17 mouse cellular contexts compared by ENCODE assay signal in genomic region chr5:25179284-25179683, GRCm38 (mm10). TPM values are rescaled to one million over a fixed set of nuclear protein-coding genes. Genes with fewer than 3 reads are reported as not detected.
A peak's percentile ranks its signal among the peaks of the same experiment; 100 is the strongest.
DNase-seq lines count a peak whose midpoint lies in the region; ATAC-seq and TF ChIP-seq lines count a peak whose summit lies in the region.
"Had no signal": no experiment of that assay in that cellular context is flagged by ENCODE, and none has a peak within 500 bp of the region (broad histone marks: within the 10 kb centered on the region; RNA-seq: fewer than 3 reads in every experiment).

No protein-coding gene starts in this region.

- no peaks in the 10 kb centered on the region for H3K27me3 ChIP-seq in liver, adult 2 months (ENCODE audit: control insufficient read depth, insufficient read depth, low read length)
- no peaks in the 10 kb centered on the region for H3K27me3 ChIP-seq in liver, embryonic 11.5 days (replicated peaks; ENCODE audit: control insufficient read depth, insufficient read depth, low read length)
- H3K27me3 ChIP-seq in CH12.LX (replicated peaks): no peaks in the 10 kb centered on the region
- H3K27me3 ChIP-seq in Patski: no peaks in the 10 kb centered on the region
- H3K27me3 ChIP-seq in limb, embryonic 10.5 days (ENCODE audit: low read depth, poor library complexity, severe bottlenecking): no peaks in the 10 kb centered on the region
- H3K27me3 ChIP-seq: lung, embryonic 15.5 days; midbrain, embryonic 13.5 days had no signal

- in situ Hi-C loops in CH12.LX (cut with MboI; ENCODE audit: low pct_ligation_motif_present, low pct_unique_long_range_greater_than_20kb, low sequenced_read_pairs): no loop called here
- in situ Hi-C loops in Patski (cut with MboI; ENCODE audit: low pct_unique_long_range_greater_than_20kb): loop anchor here (25.0 kb wide), 1 partner anchor 558 kb away; no protein-coding TSS in a partner anchor

- no peaks in the 10 kb centered on the region for H3K4me1 ChIP-seq in liver, adult 2 months (ENCODE audit: control insufficient read depth, insufficient read depth, low read length)
- no peaks in the 10 kb centered on the region for H3K4me1 ChIP-seq in liver, embryonic 11.5 days (replicated peaks; ENCODE audit: control insufficient read depth, insufficient read depth, low read length)
- peaks cover 4 to 17% of the 10 kb centered on the region in 2 experiments; a peak in 3 of 4 replicates for H3K4me1 ChIP-seq in CH12.LX (ENCODE audit: control insufficient read depth in 1 of 2, insufficient read depth in 2 of 2)
- H3K4me1 ChIP-seq in limb, embryonic 10.5 days: no peaks in the 10 kb centered on the region
- H3K4me1 ChIP-seq: heart, embryonic 10.5 days; hindbrain, embryonic 10.5 days; lung, embryonic 15.5 days; midbrain, embryonic 13.5 days had no signal

- no peak for TF ChIP-seq EP300 in CH12.LX (IDR thresholded peaks at IDR 0.05; ENCODE audit: low read length)

- no peak overlapping the region for H3K4me3 ChIP-seq in liver, adult 2 months (ENCODE audit: insufficient read depth, low read depth, low read length)
- H3K4me3 ChIP-seq in liver, embryonic 11.5 days (ENCODE audit: low read depth, low read length): no peak overlapping the region
- no peak overlapping the region for H3K4me3 ChIP-seq in CH12.LX (replicated peaks in 1 of 3; ENCODE audit: low read depth in 2 of 3, low read length in 2 of 3, poor library complexity in 1 of 3)
- no peak overlapping the region for H3K4me3 ChIP-seq in limb, embryonic 10.5 days
- H3K4me3 ChIP-seq: heart, embryonic 10.5 days; hindbrain, embryonic 10.5 days; lung, embryonic 15.5 days; midbrain, embryonic 13.5 days had no signal

- H3K36me3 ChIP-seq in liver, adult 2 months (ENCODE audit: control insufficient read depth, insufficient read depth, low read length): no peaks in the 10 kb centered on the region
- H3K36me3 ChIP-seq in liver, embryonic 11.5 days (ENCODE audit: control insufficient read depth, insufficient read depth, low read length): no peaks in the 10 kb centered on the region
- H3K36me3 ChIP-seq in CH12.LX (replicated peaks in 1 of 2; ENCODE audit: control insufficient read depth in 1 of 2, insufficient read depth in 1 of 2, low read length in 1 of 2): no peaks in the 10 kb centered on the region
- no peaks in the 10 kb centered on the region for H3K36me3 ChIP-seq in limb, embryonic 10.5 days
- H3K36me3 ChIP-seq: heart, embryonic 10.5 days; hindbrain, embryonic 10.5 days; lung, embryonic 15.5 days; midbrain, embryonic 13.5 days had no signal

- H3K9me3 ChIP-seq in liver, embryonic 11.5 days (ENCODE audit: control insufficient read depth, low read length): no peaks in the 10 kb centered on the region
- no peaks in the 10 kb centered on the region for H3K9me3 ChIP-seq in CH12.LX (replicated peaks; ENCODE audit: low read length)
- H3K9me3 ChIP-seq in limb, embryonic 10.5 days (replicated peaks): no peaks in the 10 kb centered on the region
- H3K9me3 ChIP-seq: heart, embryonic 10.5 days; lung, embryonic 15.5 days; midbrain, embryonic 13.5 days had no signal

- peak; percentile 53 for TF ChIP-seq CTCF in liver, adult 2 months (IDR thresholded peaks at IDR 0.05; ENCODE audit: low read depth, low read length)
- peak in 1 of 2 experiments; percentile 45; a peak in 2 of 4 replicates for TF ChIP-seq CTCF in CH12.LX (conservative IDR thresholded peaks at IDR 0.05 in 1 of 2, IDR thresholded peaks at IDR 0.05 in 1 of 2; ENCODE audit: low read depth in 2 of 2, low read length in 2 of 2)
- peak; percentile 28 for TF ChIP-seq CTCF in Patski (IDR thresholded peaks at IDR 0.05)

- POLR2A ChIA-PET in Patski (lab: Charles Lee): no interaction called here

- peak; percentile 11 for TF ChIP-seq RAD21 in CH12.LX (IDR thresholded peaks at IDR 0.05; ENCODE audit: low read depth, low read length)

- 98% methylated on average over 4 of the region's 4 CpGs for WGBS in liver, adult 2 months
- WGBS in liver, embryonic 11.5 days: 87% methylated on average over 4 of the region's 4 CpGs
- WGBS in limb, embryonic 10.5 days: 93% methylated on average over 4 of the region's 4 CpGs

- no peak overlapping the region for H3K9ac ChIP-seq in liver, adult 2 months (ENCODE audit: low read depth, low read length)
- no peak overlapping the region for H3K9ac ChIP-seq in liver, embryonic 11.5 days (ENCODE audit: low read depth, low read length)
- no peak overlapping the region for H3K9ac ChIP-seq in CH12.LX (ENCODE audit: insufficient read depth, low read depth)
- H3K9ac ChIP-seq: lung, embryonic 15.5 days; midbrain, embryonic 13.5 days had no signal

- ATAC-seq in liver, embryonic 11.5 days (replicated peaks; ENCODE audit: low FRiP score): no peak
- no peak for ATAC-seq in Patski
- ATAC-seq: midbrain, embryonic 13.5 days had no signal

- TF ChIP-seq POLR2A in liver, adult 2 months (IDR thresholded peaks at IDR 0.05; ENCODE audit: extremely low read depth, insufficient read depth, low read length): no peak
- TF ChIP-seq POLR2A in CH12.LX (IDR thresholded peaks at IDR 0.05; ENCODE audit: low read depth, low read length): no peak

- H3K79me2 ChIP-seq in liver, adult 2 months (ENCODE audit: control insufficient read depth, insufficient read depth, low read length): no peaks in the 10 kb centered on the region
- no peaks in the 10 kb centered on the region for H3K79me2 ChIP-seq in CH12.LX (replicated peaks; ENCODE audit: control insufficient read depth, extremely low read depth, insufficient read depth, poor library complexity, severe bottlenecking)

- no peak for DNase-seq in liver, adult 2 months (ENCODE audit: extremely low read depth, low read depth, low spot score)
- no peak for DNase-seq in liver, embryonic 11.5 days (ENCODE audit: low spot score)
- DNase-seq in CH12.LX (ENCODE audit: extremely low read depth) (peak; percentile 33), Patski (ENCODE audit: low read depth, low spot score) (no peak)
- DNase-seq in kidney, postnatal 36 days: peak; percentile 35 to 63
- DNase-seq in urinary bladder, postnatal 14 days (ENCODE audit: low spot score): no peak
- DNase-seq in limb, embryonic 10.5 days (ENCODE audit: low spot score): no peak
- DNase-seq: adrenal gland, adult 8-10 months; cerebellum, adult 18-20 months had no signal

- H3K4me2 ChIP-seq in liver, embryonic 11.5 days: no peak overlapping the region
- H3K4me2 ChIP-seq in CH12.LX (ENCODE audit: insufficient read depth, low read depth, poor library complexity, severe bottlenecking): no peak overlapping the region
- H3K4me2 ChIP-seq: lung, embryonic 15.5 days; midbrain, embryonic 13.5 days had no signal

- no peak overlapping the region for H3K27ac ChIP-seq in liver, adult 2 months (replicated peaks; ENCODE audit: insufficient read depth, low read depth, low read length)
- no peak overlapping the region for H3K27ac ChIP-seq in liver, embryonic 11.5 days (ENCODE audit: low read depth, low read length)
- H3K27ac ChIP-seq in CH12.LX (ENCODE audit: insufficient read depth, low read depth): no peak overlapping the region
- H3K27ac ChIP-seq in limb, embryonic 10.5 days: no peak overlapping the region
- H3K27ac ChIP-seq: heart, embryonic 10.5 days; hindbrain, embryonic 10.5 days; lung, embryonic 15.5 days; midbrain, embryonic 13.5 days had no signal

- dilution Hi-C loops in CH12.LX (cut with MboI; ENCODE audit: extremely low pct_ligation_motif_present, extremely low pct_unique_long_range_greater_than_20kb, low sequenced_read_pairs): no loop called here

- CTCF ChIA-PET in Patski (lab: Charles Lee): no interaction called here

TF ChIP-seq in CH12.LX, 34 proteins besides CTCF, POLR2A, EP300 and RAD21:
- no peak for TF ChIP-seq CHD1 (IDR thresholded peaks at IDR 0.05; ENCODE audit: low read depth, low read length)
- TF ChIP-seq SMC3 (IDR thresholded peaks at IDR 0.05; ENCODE audit: low read depth, low read length): peak; percentile 45

RNA-seq across cellular contexts. Expression of gene Galntl5, which starts 2.0 kb away (rescaled TPM):
- not detected in 2 replicates for total RNA-seq in liver, adult 2 months (2014; rRNA removed)
- not detected in 2 replicates for polyA plus RNA-seq in liver, adult 2 months (2012; rRNA removed)
- not detected in 2 replicates for polyA plus RNA-seq in liver, embryonic 11.5 days (2014; fragmentation: Nextera tagmentation; extraction: Ambion mirVana)
- total RNA-seq in CH12.LX (2012; rRNA removed) (not detected in 2 replicates), CH12.LX (2014; rRNA removed) (not detected in 2 replicates)
- polyA plus RNA-seq in CH12.LX (2012; ENCODE audit: insufficient read length, low read depth) (not detected in 2 replicates), Patski (2021) (not detected)
- polyA plus RNA-seq in limb, embryonic 10.5 days (2016; fragmentation: Nextera tagmentation; extraction: Ambion mirVana): not detected in 2 replicates
- total RNA-seq: adrenal gland, adult 8-10 months; layer of hippocampus, adult 8-10 months; left cerebral cortex, postnatal 25 days had no signal
- polyA plus RNA-seq: heart, embryonic 10.5 days; hindbrain, embryonic 10.5 days; lung, embryonic 15.5 days; midbrain, embryonic 13.5 days; neural tube, embryonic 11.5 days; urinary bladder, adult 2 months had no signal

RNA-seq across cellular contexts. Expression of gene Galnt11, which starts 42.4 kb away (rescaled TPM):
- total RNA-seq in liver, adult 2 months (2014; rRNA removed): 13.4 and 16.2 TPM in 2 replicates
- polyA plus RNA-seq in liver, adult 2 months (2012; rRNA removed): 7.0 and 8.5 TPM in 2 replicates
- 14.9 and 15.4 TPM in 2 replicates for polyA plus RNA-seq in liver, embryonic 11.5 days (2014; fragmentation: Nextera tagmentation; extraction: Ambion mirVana)
- total RNA-seq in CH12.LX (2012; rRNA removed) (8.7 and 10.1 TPM in 2 replicates), CH12.LX (2014; rRNA removed) (11.1 and 12.9 TPM in 2 replicates)
- polyA plus RNA-seq in CH12.LX (2012; ENCODE audit: insufficient read length, low read depth) (7.9 and 9.2 TPM in 2 replicates), Patski (2021) (42.7 TPM)
- polyA plus RNA-seq in limb, embryonic 10.5 days (2016; fragmentation: Nextera tagmentation; extraction: Ambion mirVana): 28.9 and 32.8 TPM in 2 replicates

RNA-seq across cellular contexts. Expression of gene E130116L18Rik, which starts 43.7 kb away (rescaled TPM):
- total RNA-seq in liver, adult 2 months (2014; rRNA removed): not detected in 2 replicates
- not detected in 2 replicates for polyA plus RNA-seq in liver, adult 2 months (2012; rRNA removed)
- not detected in 2 replicates for polyA plus RNA-seq in liver, embryonic 11.5 days (2014; fragmentation: Nextera tagmentation; extraction: Ambion mirVana)
- total RNA-seq in CH12.LX (2012; rRNA removed) (not detected in 2 replicates), CH12.LX (2014; rRNA removed) (not detected in 2 replicates)
- polyA plus RNA-seq in CH12.LX (2012; ENCODE audit: insufficient read length, low read depth) (not detected in 2 replicates), Patski (2021) (0.58 TPM)
- not detected in 2 replicates for polyA plus RNA-seq in limb, embryonic 10.5 days (2016; fragmentation: Nextera tagmentation; extraction: Ambion mirVana)
- total RNA-seq: adrenal gland, adult 8-10 months; layer of hippocampus, adult 8-10 months; left cerebral cortex, postnatal 25 days had no signal
- polyA plus RNA-seq: heart, embryonic 10.5 days; hindbrain, embryonic 10.5 days; lung, embryonic 15.5 days; midbrain, embryonic 13.5 days; neural tube, embryonic 11.5 days; urinary bladder, adult 2 months had no signal

Comparison
In these comparisons a context has a peak if more than half of its experiments do, and no peak if none do; other contexts are left out.
1. DNase-seq: peak in CH12.LX (single experiment) and kidney, postnatal 36 days (2 of 2); none in liver, adult 2 months (single experiment), liver, embryonic 11.5 days (single experiment), Patski (single experiment), urinary bladder, postnatal 14 days (single experiment) and limb, embryonic 10.5 days (single experiment).